Mouse (Mus musculus) forebrain, postnatal 0 days (tissue): ENCODE results near the gene Myom1. TPM values are rescaled to one million over a fixed set of nuclear protein-coding genes. Genes with fewer than 3 reads are reported as not detected.
"Not testable (repeated sequence)": the region's sequence is repeated elsewhere in the genome, so short reads cannot be mapped to it uniquely, and the experiment has no call there.

Source experiments
- ATAC-seq: fragments of 200-750 bp; cut with Nextera tagmentation; 2 replicates; pipeline ENCODE4 v1.8.0; 2017; ENCODE audit warnings: mild to moderate bottlenecking, moderate library complexity
- DNase-seq: peaks from one replicate; pipeline ENCODE4 v3.0.0-alpha.2; 2015
- H3K27ac ChIP-seq: fragments of 300-500 bp; sonication (generic); 2 replicates; pipeline ENCODE4 v1.5.1; 2014; ENCODE audit warnings: low read depth, mild to moderate bottlenecking, antibody characterized with exemption, low read length, moderate library complexity, mixed read lengths
- H3K27me3 ChIP-seq: fragments of 300-500 bp; sonication (generic); 2 replicates; pipeline ENCODE4 v1.6.1; 2014; ENCODE audit warnings: mild to moderate bottlenecking, low read length, mixed read lengths; ENCODE audit not compliant: insufficient read depth
- H3K36me3 ChIP-seq: fragments of 300-500 bp; sonication (generic); 2 replicates; pipeline ENCODE4 v1.6.1; 2014; ENCODE audit warnings: mild to moderate bottlenecking, moderate library complexity; ENCODE audit not compliant: insufficient read depth
- H3K4me1 ChIP-seq: fragments of 300-500 bp; sonication (generic); 2 replicates; pipeline ENCODE4 v1.6.1; 2014; ENCODE audit warnings: antibody characterized with exemption; ENCODE audit not compliant: insufficient read depth
- H3K4me2 ChIP-seq: fragments of 300-500 bp; sonication (generic); 2 replicates; pipeline ENCODE4 v1.6.1; 2014; ENCODE audit warnings: low read depth, mild to moderate bottlenecking, moderate library complexity
- H3K4me3 ChIP-seq: fragments of 300-500 bp; sonication (generic); 2 replicates; pipeline ENCODE4 v1.5.1; 2014; ENCODE audit warnings: low read depth, low read length, mixed read lengths
- H3K9ac ChIP-seq: fragments of 300-500 bp; sonication (generic); 2 replicates; pipeline ENCODE4 v1.6.1; 2014; ENCODE audit warnings: mild to moderate bottlenecking
- H3K9me3 ChIP-seq: fragments of 300-500 bp; sonication (generic); 2 replicates; pipeline ENCODE4 v1.6.1; 2016; ENCODE audit warnings: low read length
- CTCF ChIP-seq: sonication (generic); IDR thresholded peaks from 2 replicates; pipeline ENCODE4 v1.5.1; 2016; ENCODE audit warnings: antibody characterized with exemption, control low read depth, low read depth
- WGBS: fragments of 180-500 bp; shearing (Covaris S2); extraction: QIAGEN DNeasy Blood & Tissue Kit; methylation state at CpG from one replicate; pipeline ENCODE4 v1.1.7; 2014; 5-methylcytosine and 5-hydroxymethylcytosine counted together
- polyA plus RNA-seq: library from polyadenylated mRNA; unstranded; fragments of >200 nt; fragmentation: Nextera tagmentation; extraction: Ambion mirVana; gene quantifications from 2 replicates; pipeline ENCODE4 v1.2.1, GENCODE M21; 2015
- total RNA-seq: library from RNA; depleted of rRNA; stranded (reverse); fragments of >200 nt; gene quantifications from 2 replicates; pipeline ENCODE4 v1.2.3, GENCODE M21; 2014

Myom1 gene
- total and polyA plus RNA-seq, 2 experiments from 2014 or later: 1.2 to 2.0 TPM

GRCm38 (mm10) chr17:70971206-70971605 lies 31.2 kb upstream of the Myom1 start:
- Histone ChIP-seq H3K4me3 (no peak overlapping the region), H3K9me3 (no peaks in the 10 kb centered on the region), H3K9ac (no peak overlapping the region), H3K36me3 (peaks cover 30% of the 10 kb centered on the region), H3K27ac (no peak overlapping the region), H3K4me2 (no peak overlapping the region), H3K27me3 (no peaks in the 10 kb centered on the region), H3K4me1 (no peaks in the 10 kb centered on the region)
- no peak for TF ChIP-seq CTCF
- DNase-seq (peak; percentile 20), ATAC-seq (0 out of 2 replicates have a peak, but pooled peaks have one; percentile 36)
- WGBS: 44% methylated on average over 11 of the region's 11 CpGs

GRCm38 (mm10) chr17:70973398-70973797 lies 29.0 kb upstream of the Myom1 start:
- 90% methylated on average over 9 of the region's 9 CpGs for WGBS
- peaks cover 38% of the 10 kb centered on the region for H3K36me3 ChIP-seq
- no peak overlapping the region for H3K9ac ChIP-seq
- DNase-seq (no peak), ATAC-seq (no peak)
- H3K27me3 ChIP-seq: no peaks in the 10 kb centered on the region
- H3K27ac ChIP-seq: no peak overlapping the region
- H3K4me1 ChIP-seq: no peaks in the 10 kb centered on the region
- TF ChIP-seq CTCF: no peak
- no peak overlapping the region for H3K4me2 ChIP-seq
- no peaks in the 10 kb centered on the region for H3K9me3 ChIP-seq
- no peak overlapping the region for H3K4me3 ChIP-seq

GRCm38 (mm10) chr17:70974065-70974464 lies 28.4 kb upstream of the Myom1 start:
- not testable (repeated sequence) for DNase-seq, H3K4me3 ChIP-seq, H3K27ac ChIP-seq, H3K4me2 ChIP-seq, H3K9me3 ChIP-seq, H3K27me3 ChIP-seq, ATAC-seq, H3K4me1 ChIP-seq, H3K9ac ChIP-seq
- peaks cover 38% of the 10 kb centered on the region for H3K36me3 ChIP-seq
- WGBS: 92% methylated on average over 14 of the region's 14 CpGs

- no peak for ATAC-seq
- no peaks in the 10 kb centered on the region for H3K27me3 ChIP-seq
- peaks cover 50% of the 10 kb centered on the region for H3K36me3 ChIP-seq
- H3K4me3 ChIP-seq: no peak overlapping the region
- H3K9me3 ChIP-seq: no peaks in the 10 kb centered on the region
- WGBS: 92% methylated on average over 6 of the region's 6 CpGs
- H3K27ac ChIP-seq: no peak overlapping the region
- no peak for DNase-seq
- H3K9ac ChIP-seq: no peak overlapping the region
- peak; percentile 29 for TF ChIP-seq CTCF
- H3K4me1 ChIP-seq: no peaks in the 10 kb centered on the region
- no peak overlapping the region for H3K4me2 ChIP-seq
Observed at GRCm38 (mm10) chr17:70977799-70978198, 24.6 kb upstream of the Myom1 start.

GRCm38 (mm10) chr17:70979345-70980223 lies 22.8 kb upstream of the Myom1 start:
- Histone ChIP-seq H3K4me2 (no peak overlapping the region), H3K9me3 (no peaks in the 10 kb centered on the region), H3K27me3 (no peaks in the 10 kb centered on the region), H3K36me3 (peaks cover 35% of the 10 kb centered on the region), H3K9ac (no peak overlapping the region), H3K4me3 (no peak overlapping the region), H3K27ac (no peak overlapping the region), H3K4me1 (no peaks in the 10 kb centered on the region)
- ATAC-seq: no peak
- peak; percentile 24; the same call in 1 of the 2 replicates for TF ChIP-seq CTCF
- WGBS: 89% methylated on average over 20 of the region's 20 CpGs
- DNase-seq: no peak

- Histone ChIP-seq H3K27me3 (no peaks in the 10 kb centered on the region), H3K27ac (no peak overlapping the region), H3K4me2 (no peak overlapping the region), H3K36me3 (peaks cover 11% of the 10 kb centered on the region), H3K4me3 (no peak overlapping the region), H3K9me3 (no peaks in the 10 kb centered on the region), H3K9ac (no peak overlapping the region), H3K4me1 (peaks cover 9% of the 10 kb centered on the region; the same call in 1 of the 2 replicates)
- ATAC-seq: no peak
- 90% methylated on average over 15 of the region's 15 CpGs for WGBS
- TF ChIP-seq CTCF: no peak
- DNase-seq: no peak
Observed at GRCm38 (mm10) chr17:70985501-70986354, 16.7 kb upstream of the Myom1 start.

- no peak overlapping the region for H3K27ac ChIP-seq
- H3K9me3 ChIP-seq: no peaks in the 10 kb centered on the region
- no peak overlapping the region for H3K4me2 ChIP-seq
- 92% methylated on average over 6 of the region's 6 CpGs for WGBS
- H3K4me1 ChIP-seq: peaks cover 9% of the 10 kb centered on the region; the same call in 1 of the 2 replicates
- H3K27me3 ChIP-seq: no peaks in the 10 kb centered on the region
- ATAC-seq (no peak), DNase-seq (no peak)
- H3K4me3 ChIP-seq: no peak overlapping the region
- TF ChIP-seq CTCF: no peak
- H3K36me3 ChIP-seq: peaks cover 5% of the 10 kb centered on the region
- no peak overlapping the region for H3K9ac ChIP-seq
Observed at GRCm38 (mm10) chr17:70986355-70986740, 16.1 kb upstream of the Myom1 start.
